Mouse (Mus musculus) stomach, embryonic 16.5 days (tissue): ENCODE data around the gene Krtap5-4. TPM values are rescaled to one million over a fixed set of nuclear protein-coding genes. Genes with fewer than 3 reads are reported as not detected.
"Not testable (repeated sequence)": the region's sequence is repeated elsewhere in the genome, so short reads cannot be mapped to it uniquely, and the experiment has no call there.

Source experiments
- ATAC-seq: fragments of 200-750 bp; cut with Nextera tagmentation; 2 replicates; pipeline ENCODE4 v1.8.0; 2017; ENCODE audit warnings: moderate number of reproducible peaks, moderate TSS enrichment; ENCODE audit not compliant: insufficient read depth, low FRiP score
- H3K27ac ChIP-seq: fragments of 300-500 bp; sonication (generic); 2 replicates; pipeline ENCODE4 v1.5.1; 2014; ENCODE audit warnings: low read length
- H3K27me3 ChIP-seq: fragments of 300-500 bp; sonication (generic); 2 replicates; pipeline ENCODE4 v1.6.1; 2014; ENCODE audit warnings: low read length, control low read depth, mixed read lengths; ENCODE audit not compliant: control insufficient read depth, insufficient read depth
- H3K36me3 ChIP-seq: fragments of 300-500 bp; sonication (generic); 2 replicates; pipeline ENCODE4 v1.6.1; 2014; ENCODE audit warnings: low read length; ENCODE audit not compliant: control insufficient read depth, insufficient read depth
- H3K4me1 ChIP-seq: fragments of 300-500 bp; sonication (generic); 2 replicates; pipeline ENCODE4 v1.6.1; 2014; ENCODE audit warnings: low read length, control low read depth, mixed read lengths; ENCODE audit not compliant: control insufficient read depth, insufficient read depth
- H3K4me2 ChIP-seq: fragments of 300-500 bp; sonication (generic); 2 replicates; pipeline ENCODE4 v1.6.1; 2014; ENCODE audit warnings: low read depth, low read length, mixed read lengths
- H3K4me3 ChIP-seq: fragments of 300-500 bp; sonication (generic); replicated peaks from 2 replicates; pipeline ENCODE4 v1.5.1; 2014; ENCODE audit warnings: mild to moderate bottlenecking, low read length
- H3K9ac ChIP-seq: fragments of 300-500 bp; sonication (generic); 2 replicates; pipeline ENCODE4 v1.6.1; 2014; ENCODE audit warnings: low read length
- H3K9me3 ChIP-seq: fragments of 300-500 bp; sonication (generic); replicated peaks from 2 replicates; pipeline ENCODE4 v1.6.1; 2016; ENCODE audit warnings: low read length, control low read depth; ENCODE audit not compliant: control insufficient read depth
- WGBS: fragments of 180-500 bp; shearing (Covaris S2); extraction: QIAGEN DNeasy Blood & Tissue Kit; methylation state at CpG from one replicate; pipeline ENCODE4 v1.1.7; 2014; 5-methylcytosine and 5-hydroxymethylcytosine counted together
- polyA plus RNA-seq: library from polyadenylated mRNA; unstranded; fragments of >200 nt; fragmentation: Nextera tagmentation; extraction: Ambion mirVana; gene quantifications from 2 replicates; pipeline ENCODE4 v1.2.1, GENCODE M21; 2015

The Krtap5-4 gene
- polyA plus RNA-seq, 1 experiment from 2014 or later: not detected

GRCm38 (mm10) chr7:142317216-142317615, 13.9 kb downstream of the Krtap5-4 start:
- Histone ChIP-seq H3K27ac (no peak overlapping the region; the same call in 1 of the 2 replicates), H3K9ac (peak overlapping the region; percentile 4; the same call in 1 of the 2 replicates), H3K36me3 (no peaks in the 10 kb centered on the region), H3K9me3 (no peaks in the 10 kb centered on the region), H3K4me1 (peaks cover 19% of the 10 kb centered on the region), H3K27me3 (no peaks in the 10 kb centered on the region), H3K4me2 (no peak overlapping the region), H3K4me3 (no peak overlapping the region)
- WGBS: 53% methylated on average over 5 of the region's 5 CpGs
- no peak for ATAC-seq

- WGBS: 81% methylated on average over 11 of the region's 11 CpGs
Observed at GRCm38 (mm10) chr7:142319124-142319523, 15.8 kb downstream of the Krtap5-4 start.

GRCm38 (mm10) chr7:142320906-142321305, 17.6 kb downstream of the Krtap5-4 start:
- ATAC-seq: no peak
- no peaks in the 10 kb centered on the region for H3K36me3 ChIP-seq
- peak overlapping the region; percentile 3; the same call in 1 of the 2 replicates for H3K9ac ChIP-seq
- no peaks in the 10 kb centered on the region for H3K9me3 ChIP-seq
- H3K27me3 ChIP-seq: no peaks in the 10 kb centered on the region
- H3K4me1 ChIP-seq: peaks cover 24% of the 10 kb centered on the region
- H3K4me3 ChIP-seq: no peak overlapping the region
- H3K4me2 ChIP-seq: no peak overlapping the region
- H3K27ac ChIP-seq: peak overlapping the region; percentile 87
- WGBS: 28% methylated on average over 2 of the region's 2 CpGs

More at GRCm38 (mm10) chr7:142319124-142319523, 15.8 kb downstream of the Krtap5-4 start:
- H3K27ac ChIP-seq: peak overlapping the region; percentile 87
- no peaks in the 10 kb centered on the region for H3K27me3 ChIP-seq
- no peak for ATAC-seq
- no peak overlapping the region for H3K4me3 ChIP-seq
- H3K36me3 ChIP-seq: no peaks in the 10 kb centered on the region
- H3K4me2 ChIP-seq: no peak overlapping the region
- H3K9me3 ChIP-seq: no peaks in the 10 kb centered on the region
- H3K4me1 ChIP-seq: peaks cover 19% of the 10 kb centered on the region
- no peak overlapping the region for H3K9ac ChIP-seq

GRCm38 (mm10) chr7:142321637-142322306, 18.4 kb downstream of the Krtap5-4 start:
- not testable (repeated sequence) for ATAC-seq, H3K4me2 ChIP-seq, H3K9me3 ChIP-seq, H3K4me3 ChIP-seq, H3K27me3 ChIP-seq, H3K36me3 ChIP-seq
- peak overlapping the region; percentile 16; the same call in 1 of the 2 replicates for H3K9ac ChIP-seq
- H3K4me1 ChIP-seq: peaks cover 24% of the 10 kb centered on the region
- peak overlapping the region; percentile 87 for H3K27ac ChIP-seq
- 63% methylated on average over 4 of the region's 10 CpGs for whole genome bisulfite sequencing

GRCm38 (mm10) chr7:142322641-142323040, 19.3 kb downstream of the Krtap5-4 start:
- Histone ChIP-seq H3K36me3 (no peaks in the 10 kb centered on the region), H3K4me1 (peaks cover 25% of the 10 kb centered on the region), H3K27me3 (no peaks in the 10 kb centered on the region), H3K4me2 (no peak overlapping the region), H3K9ac (no peak overlapping the region), H3K9me3 (no peaks in the 10 kb centered on the region), H3K27ac (peak overlapping the region; percentile 87), H3K4me3 (no peak overlapping the region)
- no peak for ATAC-seq
- 77% methylated on average over 6 of the region's 6 CpGs for WGBS

- Histone ChIP-seq H3K9ac (0 out of 2 replicates have a peak overlapping the region, but pooled peaks have one; percentile 38), H3K4me1 (peaks cover 25% of the 10 kb centered on the region), H3K4me2 (no peak overlapping the region), H3K36me3 (no peaks in the 10 kb centered on the region), H3K4me3 (no peak overlapping the region), H3K27me3 (no peaks in the 10 kb centered on the region), H3K9me3 (no peaks in the 10 kb centered on the region), H3K27ac (peak overlapping the region; percentile 87)
- 59% methylated on average over 12 of the region's 12 CpGs for WGBS
- peak; percentile 56; the same call in 1 of the 2 replicates for ATAC-seq
Observed at GRCm38 (mm10) chr7:142323396-142324117, 20.2 kb downstream of the Krtap5-4 start.

GRCm38 (mm10) chr7:142326714-142327445, 23.5 kb downstream of the Krtap5-4 start:
- no peak overlapping the region for H3K4me3 ChIP-seq
- peaks cover 25% of the 10 kb centered on the region for H3K4me1 ChIP-seq
- H3K9ac ChIP-seq: peak overlapping the region; percentile 7; the same call in 1 of the 2 replicates
- H3K9me3 ChIP-seq: no peaks in the 10 kb centered on the region
- H3K4me2 ChIP-seq: no peak overlapping the region
- H3K27ac ChIP-seq: peak overlapping the region; percentile 89
- ATAC-seq: peak; percentile 57
- no peaks in the 10 kb centered on the region for H3K36me3 ChIP-seq
- no peaks in the 10 kb centered on the region for H3K27me3 ChIP-seq
- WGBS: 26% methylated on average over 9 of the region's 9 CpGs

- H3K27ac ChIP-seq: peak overlapping the region; percentile 89; the same call in 1 of the 2 replicates
- H3K27me3 ChIP-seq: no peaks in the 10 kb centered on the region
- no peaks in the 10 kb centered on the region for H3K9me3 ChIP-seq
- no peak for ATAC-seq
- H3K4me1 ChIP-seq: peaks cover 25% of the 10 kb centered on the region
- no peaks in the 10 kb centered on the region for H3K36me3 ChIP-seq
- WGBS: 75% methylated on average over 3 of the region's 3 CpGs
- H3K4me2 ChIP-seq: no peak overlapping the region
- no peak overlapping the region for H3K4me3 ChIP-seq
- H3K9ac ChIP-seq: no peak overlapping the region
Observed at GRCm38 (mm10) chr7:142328507-142328906, 25.2 kb downstream of the Krtap5-4 start.
